Mouse (Mus musculus) bone marrow macrophage, adult 2 months (primary cell): ENCODE measurements around the gene Sftpa1.

Experiments used
- CTCF ChIP-seq: IDR thresholded peaks from 2 replicates; pipeline ENCODE4 v1.5.1; 2012; ENCODE audit warnings: low read depth, mild to moderate bottlenecking, low read length, moderate library complexity
- POLR2A ChIP-seq: IDR thresholded peaks from 2 replicates; pipeline ENCODE4 v1.6.1; 2012; ENCODE audit warnings: mild to moderate bottlenecking, low read depth, low read length, borderline replicate concordance

DNA sequence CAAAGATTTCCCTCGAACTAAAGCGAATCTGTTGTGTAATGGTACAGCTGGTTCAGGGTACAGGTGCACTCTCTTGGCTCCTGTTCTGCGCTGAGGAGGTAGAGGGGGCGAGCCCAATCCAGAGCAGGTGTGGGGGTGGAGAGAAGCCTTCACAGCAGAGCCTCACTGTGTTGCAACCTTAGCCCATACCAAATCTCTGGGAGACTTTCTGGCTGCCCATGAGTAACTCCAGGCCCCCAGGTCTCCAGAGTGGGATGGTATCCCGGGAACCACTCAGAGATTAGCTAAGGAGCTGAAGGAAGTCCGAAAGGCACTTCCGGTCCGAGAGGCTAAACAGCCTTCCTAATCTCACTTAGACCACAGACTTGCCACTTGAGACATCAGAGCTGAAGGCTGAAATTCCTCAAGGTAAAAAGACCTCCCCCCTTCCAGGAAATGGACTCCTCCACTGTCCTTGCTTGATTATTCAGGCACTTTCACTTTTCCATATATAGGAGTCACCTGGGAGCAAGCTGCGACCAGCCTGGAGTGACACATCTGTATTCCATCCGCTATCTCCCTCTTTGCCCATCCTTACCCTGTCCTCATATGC, 26.6 kb upstream of the Sftpa1 start, which contains the start of gene Mat1a:
- no peak for TF ChIP-seq POLR2A
- TF ChIP-seq CTCF = no peak
